Mouse (Mus musculus): ENCODE data around the gene Gemin5. TPM values are rescaled to one million over a fixed set of nuclear protein-coding genes. Genes with fewer than 3 reads are reported as not detected.

Gemin5 gene
- polyA plus RNA-seq (2015; fragmentation: Nextera tagmentation; extraction: Ambion mirVana) = 4.0 and 6.8 TPM in 2 replicates

GRCm38 (mm10) chr11:58168167-58168915 lies at the start of gene Gemin5:
Gemin5 (minus strand) TSS chr11:58168539.

DNA sequence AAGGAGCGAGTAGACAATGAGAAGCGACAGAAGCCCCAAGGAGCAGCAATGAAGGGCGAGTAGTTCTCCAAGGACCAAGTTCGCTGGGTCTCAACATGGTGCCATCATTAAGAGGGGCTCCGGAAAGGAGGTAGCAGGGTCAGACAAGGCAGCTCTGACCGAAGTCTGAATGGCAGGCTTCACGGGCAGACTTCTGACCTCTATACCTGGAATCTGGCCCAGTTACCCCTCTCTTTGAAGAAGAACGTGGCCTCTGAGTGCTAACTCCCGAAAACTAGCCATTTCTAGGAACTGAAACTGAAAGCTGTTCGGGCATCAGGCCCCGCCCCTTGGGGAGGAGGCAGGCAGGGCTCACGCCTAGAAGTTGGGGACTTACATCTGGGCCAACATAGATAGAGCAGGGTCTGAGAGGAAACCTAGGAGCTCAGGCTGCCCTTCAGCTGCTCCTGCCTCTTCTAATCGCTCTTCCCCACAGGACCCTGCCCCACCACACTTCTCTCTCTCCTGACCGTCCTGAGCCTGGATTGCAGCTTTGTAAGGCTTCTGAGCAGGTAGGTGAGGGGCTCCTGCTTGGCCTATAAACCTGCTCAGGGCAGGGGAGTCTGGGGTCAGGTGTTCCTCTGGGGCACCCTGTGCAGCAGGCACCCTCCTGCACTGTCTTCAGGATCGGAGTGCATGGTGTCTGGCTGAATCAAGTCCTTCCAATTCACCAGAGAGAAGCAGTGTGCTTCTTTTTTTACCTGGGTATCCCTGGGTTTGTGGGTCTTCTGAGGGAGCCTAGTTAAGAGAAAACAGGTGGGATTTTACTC lies 31.1 kb upstream of the Gemin5 start, which contains the start of the genes Igtp and Irgm2:
TSS of gene Igtp (plus strand) at position 328 of the 809 bp plus-strand sequence.
TSS of gene Irgm2 (plus strand) at position 390 of the 809 bp plus-strand sequence.

GRCm38 (mm10) chr11:58171459-58172091 lies 3.2 kb upstream of the Gemin5 start, which contains the start of gene Mrpl22:
Mrpl22 (plus strand) TSS chr11:58171661.

GRCm38 (mm10) chr11:58103697-58104306 lies 64.5 kb downstream of the Gemin5 start, which contains the start of gene Cnot8:
Cnot8 (plus strand) TSS chr11:58104153.

DNA sequence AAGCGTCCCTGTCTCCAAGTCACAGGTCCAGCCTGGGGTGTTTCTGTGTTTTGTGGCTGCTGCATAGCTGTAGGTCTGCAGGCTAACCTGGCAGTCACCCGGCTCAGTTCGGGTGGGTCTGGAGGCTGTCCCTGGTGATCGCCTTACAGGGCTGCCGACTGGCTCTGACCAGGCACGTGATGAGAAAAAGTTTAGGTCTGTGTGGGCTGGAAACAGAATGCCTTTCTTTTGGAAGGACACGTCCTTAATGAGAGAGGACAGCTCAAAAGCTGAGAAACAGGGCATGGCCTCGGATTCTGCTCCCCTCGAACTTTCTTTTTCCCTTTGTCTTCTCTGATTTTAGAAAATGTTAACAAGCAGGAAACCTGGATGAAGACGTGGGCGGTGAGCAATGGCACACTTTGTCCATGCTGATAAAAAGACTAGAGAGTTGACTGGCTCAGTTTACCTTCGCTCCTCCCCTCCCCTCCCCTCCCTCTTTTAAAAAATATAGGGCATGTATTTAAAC lies 75.3 kb downstream of the Gemin5 start, which contains the start of gene Gm12248:
TSS of gene Gm12248 (minus strand) at position 114 of the 508 bp plus-strand sequence.

Other genes with a start within 250 kb of the Gemin5 start
- gene Larp1, start 159.5 kb downstream of the Gemin5 start, polyA plus RNA-seq (2015; fragmentation: Nextera tagmentation; extraction: Ambion mirVana) = 11.1 and 13.5 TPM in 2 replicates
- 0.17 and 1.3 TPM in 2 replicates for gene Gm12248, start 75.4 kb downstream of the Gemin5 start, polyA plus RNA-seq (2015; fragmentation: Nextera tagmentation; extraction: Ambion mirVana)
- gene Cnot8, start 64.4 kb downstream of the Gemin5 start, polyA plus RNA-seq (2015; fragmentation: Nextera tagmentation; extraction: Ambion mirVana) = 57.0 and 74.0 TPM in 2 replicates
- 189 and 196 TPM in 2 replicates for gene Mrpl22, start 3.1 kb upstream of the Gemin5 start, polyA plus RNA-seq (2015; fragmentation: Nextera tagmentation; extraction: Ambion mirVana)
- gene Igtp, start 31.0 kb upstream of the Gemin5 start, polyA plus RNA-seq (2015; fragmentation: Nextera tagmentation; extraction: Ambion mirVana) = 10.6 and 14.0 TPM in 2 replicates
- 7.7 and 8.3 TPM in 2 replicates for gene Irgm2, start 31.1 kb upstream of the Gemin5 start, polyA plus RNA-seq (2015; fragmentation: Nextera tagmentation; extraction: Ambion mirVana)
- 0.14 and 0.50 TPM in 2 replicates for gene 4930438A08Rik, start 106.3 kb upstream of the Gemin5 start, polyA plus RNA-seq (2015; fragmentation: Nextera tagmentation; extraction: Ambion mirVana)
- gene Zfp692, start 138.5 kb upstream of the Gemin5 start, polyA plus RNA-seq (2015; fragmentation: Nextera tagmentation; extraction: Ambion mirVana) = 6.3 and 10.3 TPM in 2 replicates
- gene Zfp672, start 161.8 kb upstream of the Gemin5 start, polyA plus RNA-seq (2015; fragmentation: Nextera tagmentation; extraction: Ambion mirVana) = 56.5 and 56.9 TPM in 2 replicates
- 28.2 and 38.7 TPM in 2 replicates for gene Sh3bp5l, start 162.2 kb upstream of the Gemin5 start, polyA plus RNA-seq (2015; fragmentation: Nextera tagmentation; extraction: Ambion mirVana)
- gene Lypd8, start 210.5 kb upstream of the Gemin5 start, polyA plus RNA-seq (2015; fragmentation: Nextera tagmentation; extraction: Ambion mirVana) = 0.40 and 6.4 TPM in 2 replicates